Mouse (Mus musculus) midbrain, embryonic 12.5 days (tissue): Measurements from ENCODE around the gene Arrdc2. TPM values are rescaled to one million over a fixed set of nuclear protein-coding genes. Genes with fewer than 3 reads are reported as not detected.

ENCODE experiments used
- ATAC-seq: fragments of 200-750 bp; cut with Nextera tagmentation; 2 replicates; pipeline ENCODE4 v1.8.0; 2017; ENCODE audit warnings: low read depth, moderate TSS enrichment, moderate library complexity; ENCODE audit not compliant: low FRiP score
- H3K27ac ChIP-seq: fragments of 300-500 bp; sonication (generic); replicated peaks from 2 replicates; pipeline ENCODE4 v1.5.1; 2016; ENCODE audit warnings: mild to moderate bottlenecking
- H3K27me3 ChIP-seq: fragments of 300-500 bp; sonication (generic); 2 replicates; pipeline ENCODE4 v1.6.1; 2016; ENCODE audit warnings: mild to moderate bottlenecking
- H3K36me3 ChIP-seq: fragments of 300-500 bp; sonication (generic); 2 replicates; pipeline ENCODE4 v1.6.1; 2016
- H3K4me1 ChIP-seq: fragments of 300-500 bp; sonication (generic); 2 replicates; pipeline ENCODE4 v1.6.1; 2016
- H3K4me2 ChIP-seq: fragments of 300-500 bp; sonication (generic); replicated peaks from 2 replicates; pipeline ENCODE4 v1.6.1; 2016; ENCODE audit warnings: mild to moderate bottlenecking, moderate library complexity
- H3K4me3 ChIP-seq: fragments of 300-500 bp; sonication (generic); 2 replicates; pipeline ENCODE4 v1.5.1; 2016; ENCODE audit warnings: mild to moderate bottlenecking
- H3K9ac ChIP-seq: fragments of 300-500 bp; sonication (generic); replicated peaks from 2 replicates; pipeline ENCODE4 v1.6.1; 2016; ENCODE audit warnings: mild to moderate bottlenecking, moderate library complexity
- H3K9me3 ChIP-seq: fragments of 300-500 bp; sonication (generic); 2 replicates; pipeline ENCODE4 v1.6.1; 2016; ENCODE audit warnings: mild to moderate bottlenecking
- WGBS: fragments of 180-500 bp; shearing (Covaris S2); methylation state at CpG from one replicate; pipeline ENCODE4 v1.1.7; 2016; 5-methylcytosine and 5-hydroxymethylcytosine counted together
- polyA plus RNA-seq: library from polyadenylated mRNA; unstranded; fragments of >200 nt; fragmentation: Nextera tagmentation; extraction: Ambion mirVana; gene quantifications from 2 replicates; pipeline ENCODE4 v1.2.1, GENCODE M21; 2016

The Arrdc2 gene
- polyA plus RNA-seq, 1 experiment from 2014 or later: 10.5 TPM

- Histone ChIP-seq H3K27ac (peak within 1 kb of the TSS; percentile 97), H3K9me3 (no peaks in the 10 kb centered on the region), H3K4me2 (peak within 1 kb of the TSS; percentile 80), H3K36me3 (peaks cover 5% of the 10 kb centered on the region), H3K4me1 (peaks cover 72% of the 10 kb centered on the region), H3K27me3 (peaks cover 23% of the 10 kb centered on the region), H3K9ac (peak within 1 kb of the TSS; percentile 79), H3K4me3 (peak within 1 kb of the TSS; percentile 58)
- WGBS: under 1% methylated on average over 53 of the region's 55 CpGs
- no peak for ATAC-seq
These were observed 23.5 kb upstream of the Arrdc2 start, which contains the start of gene Kcnn1 for GRCm38 (mm10) chr8:70862824-70863641. Gene Kcnn1, minus strand, starts transcription at chr8:70863258.

GRCm38 (mm10) chr8:70857516-70857915, 18.0 kb upstream of the Arrdc2 start:
- Histone ChIP-seq H3K9ac (0 out of 2 replicates have a peak overlapping the region, but pooled peaks have one; percentile 12), H3K27me3 (peaks cover 22% of the 10 kb centered on the region), H3K4me1 (peaks cover 50% of the 10 kb centered on the region), H3K4me2 (peak overlapping the region; percentile 81; the same call in 1 of the 2 replicates), H3K36me3 (0 out of 2 replicates have a peak, but pooled peaks cover 15% of the 10 kb centered on the region), H3K4me3 (no peak overlapping the region), H3K27ac (peak overlapping the region; percentile 56), H3K9me3 (no peaks in the 10 kb centered on the region)
- no peak for ATAC-seq
- 1% methylated on average over 4 of the region's 4 CpGs for WGBS

- WGBS: 8% methylated on average over 28 of the region's 33 CpGs
- no peaks in the 10 kb centered on the region for H3K9me3 ChIP-seq
- peaks cover 42% of the 10 kb centered on the region for H3K4me1 ChIP-seq
These were observed 17.1 kb upstream of the Arrdc2 start for GRCm38 (mm10) chr8:70856541-70857197.

GRCm38 (mm10) chr8:70856028-70856427, 16.5 kb upstream of the Arrdc2 start:
- peak overlapping the region; percentile 81; the same call in 1 of the 2 replicates for H3K4me2 ChIP-seq
- H3K36me3 ChIP-seq: 0 out of 2 replicates have a peak, but pooled peaks cover 21% of the 10 kb centered on the region
- peaks cover 36% of the 10 kb centered on the region for H3K4me1 ChIP-seq
- no peak overlapping the region for H3K27ac ChIP-seq
- ATAC-seq: no peak
- peaks cover 7% of the 10 kb centered on the region for H3K27me3 ChIP-seq
- no peak overlapping the region for H3K4me3 ChIP-seq
- WGBS: 70% methylated on average over 5 of the region's 5 CpGs
- H3K9ac ChIP-seq: no peak overlapping the region
- no peaks in the 10 kb centered on the region for H3K9me3 ChIP-seq

More at GRCm38 (mm10) chr8:70856541-70857197, 17.1 kb upstream of the Arrdc2 start:
- peaks cover 13% of the 10 kb centered on the region for H3K27me3 ChIP-seq
- H3K4me3 ChIP-seq: peak overlapping the region; percentile 48
- H3K27ac ChIP-seq: no peak overlapping the region
- peak overlapping the region; percentile 40 for H3K9ac ChIP-seq
- H3K36me3 ChIP-seq: 0 out of 2 replicates have a peak, but pooled peaks cover 21% of the 10 kb centered on the region
- peak overlapping the region; percentile 81 for H3K4me2 ChIP-seq
- ATAC-seq: peak; percentile 80

- peaks cover 27% of the 10 kb centered on the region for H3K4me1 ChIP-seq
- 90% methylated on average over 2 of the region's 2 CpGs for WGBS
- no peaks in the 10 kb centered on the region for H3K9me3 ChIP-seq
- H3K9ac ChIP-seq: no peak overlapping the region
- no peak overlapping the region for H3K27ac ChIP-seq
- no peak overlapping the region for H3K4me3 ChIP-seq
- H3K27me3 ChIP-seq: peaks cover 6% of the 10 kb centered on the region
- H3K36me3 ChIP-seq: 0 out of 2 replicates have a peak, but pooled peaks cover 21% of the 10 kb centered on the region
- no peak for ATAC-seq
- no peak overlapping the region for H3K4me2 ChIP-seq
These were observed 14.3 kb upstream of the Arrdc2 start for GRCm38 (mm10) chr8:70853863-70854262.

- 0 out of 2 replicates have a peak, but pooled peaks cover 24% of the 10 kb centered on the region for H3K36me3 ChIP-seq
- peaks cover 6% of the 10 kb centered on the region for H3K27me3 ChIP-seq
- H3K9ac ChIP-seq: no peak overlapping the region
- no peak for ATAC-seq
- no peak overlapping the region for H3K27ac ChIP-seq
- no peaks in the 10 kb centered on the region for H3K9me3 ChIP-seq
- WGBS: 91% methylated on average over 41 of the region's 41 CpGs
- no peak overlapping the region for H3K4me3 ChIP-seq
- peaks cover 15% of the 10 kb centered on the region for H3K4me1 ChIP-seq
- H3K4me2 ChIP-seq: no peak overlapping the region
These were observed 13.2 kb upstream of the Arrdc2 start for GRCm38 (mm10) chr8:70852595-70853231.

- Histone ChIP-seq H3K9ac (peak overlapping the region; percentile 28; the same call in 1 of the 2 replicates), H3K4me2 (no peak overlapping the region), H3K27me3 (peaks cover 6% of the 10 kb centered on the region), H3K27ac (no peak overlapping the region), H3K9me3 (no peaks in the 10 kb centered on the region), H3K36me3 (0 out of 2 replicates have a peak, but pooled peaks cover 24% of the 10 kb centered on the region), H3K4me3 (no peak overlapping the region), H3K4me1 (peaks cover 9% of the 10 kb centered on the region)
- ATAC-seq: no peak
- WGBS: 70% methylated on average over 6 of the region's 6 CpGs
These were observed 12.3 kb upstream of the Arrdc2 start for GRCm38 (mm10) chr8:70851837-70852236.

- no peaks in the 10 kb centered on the region for H3K9me3 ChIP-seq
- H3K4me3 ChIP-seq: no peak overlapping the region
- no peak overlapping the region for H3K27ac ChIP-seq
- ATAC-seq: no peak
- H3K9ac ChIP-seq: no peak overlapping the region
- WGBS: 86% methylated on average over 4 of the region's 4 CpGs
- H3K27me3 ChIP-seq: no peaks in the 10 kb centered on the region; the same call in none of the 2 replicates
- H3K4me1 ChIP-seq: 0 out of 2 replicates have a peak, but pooled peaks cover 5% of the 10 kb centered on the region
- no peak overlapping the region for H3K4me2 ChIP-seq
- 0 out of 2 replicates have a peak, but pooled peaks cover 24% of the 10 kb centered on the region for H3K36me3 ChIP-seq
These were observed 11.4 kb upstream of the Arrdc2 start for GRCm38 (mm10) chr8:70850947-70851346.

GRCm38 (mm10) chr8:70850132-70850845, 10.8 kb upstream of the Arrdc2 start:
- H3K4me1 ChIP-seq: 0 out of 2 replicates have a peak, but pooled peaks cover 5% of the 10 kb centered on the region
- 0 out of 2 replicates have a peak, but pooled peaks cover 24% of the 10 kb centered on the region for H3K36me3 ChIP-seq
- H3K4me3 ChIP-seq: no peak overlapping the region
- no peak overlapping the region for H3K27ac ChIP-seq
- no peaks in the 10 kb centered on the region; the same call in 1 of the 2 replicates for H3K27me3 ChIP-seq
- no peaks in the 10 kb centered on the region for H3K9me3 ChIP-seq
- no peak overlapping the region for H3K9ac ChIP-seq
- WGBS: 81% methylated on average over 7 of the region's 7 CpGs
- H3K4me2 ChIP-seq: no peak overlapping the region
- no peak for ATAC-seq

GRCm38 (mm10) chr8:70849333-70849990, 9.9 kb upstream of the Arrdc2 start:
- no peaks in the 10 kb centered on the region; the same call in 1 of the 2 replicates for H3K27me3 ChIP-seq
- WGBS: 84% methylated on average over 3 of the region's 3 CpGs

More at GRCm38 (mm10) chr8:70849333-70849990, 9.9 kb upstream of the Arrdc2 start:
- H3K4me3 ChIP-seq: no peak overlapping the region
- no peak overlapping the region for H3K4me2 ChIP-seq
- H3K9me3 ChIP-seq: no peaks in the 10 kb centered on the region
- 0 out of 2 replicates have a peak, but pooled peaks cover 24% of the 10 kb centered on the region for H3K36me3 ChIP-seq
- H3K4me1 ChIP-seq: 0 out of 2 replicates have a peak, but pooled peaks cover 5% of the 10 kb centered on the region
- ATAC-seq: no peak
- no peak overlapping the region for H3K27ac ChIP-seq
- no peak overlapping the region for H3K9ac ChIP-seq
